Mouse (Mus musculus) megakaryocyte, embryonic 14.5 days (primary cell): ENCODE data around the gene Tbl3. TPM values are rescaled to one million over a fixed set of nuclear protein-coding genes. Genes with fewer than 3 reads are reported as not detected.
A peak's percentile ranks its signal among the peaks of the same experiment; 100 is the strongest.

Experiments used
- H3K27me3 ChIP-seq: replicated peaks from 2 replicates; pipeline ENCODE3; 2012; ENCODE audit warnings: inconsistent platforms
- H3K36me3 ChIP-seq: replicated peaks from 2 replicates; pipeline ENCODE3; 2012; ENCODE audit warnings: low read length, inconsistent platforms, mixed read lengths
- H3K4me1 ChIP-seq: 2 replicates; pipeline ENCODE4 v1.6.1; 2012; ENCODE audit warnings: inconsistent platforms
- H3K4me3 ChIP-seq: replicated peaks from 2 replicates; pipeline ENCODE3; 2012; ENCODE audit warnings: moderate library complexity, mild to moderate bottlenecking, inconsistent platforms
- H3K9me3 ChIP-seq: 2 replicates; pipeline ENCODE4 v1.6.1; 2012; ENCODE audit warnings: inconsistent platforms
- FLI1 ChIP-seq: IDR thresholded peaks from 2 replicates; pipeline ENCODE4 v1.6.1; 2012; ENCODE audit warnings: low read length, inconsistent platforms, mixed read lengths
- GATA1 ChIP-seq: IDR thresholded peaks from 3 replicates; pipeline ENCODE4 v1.6.1; 2012; ENCODE audit warnings: mixed read lengths, low read length, inconsistent platforms, borderline replicate concordance
- polyA plus RNA-seq: library from polyadenylated mRNA; stranded (reverse); fragments of >175 nt; gene quantifications from 2 replicates; pipeline ENCODE4 v1.2.3, GENCODE M21; 2012; ENCODE audit warnings: low replicate concordance; ENCODE audit not compliant: insufficient read depth

Gene Tbl3
- polyA plus RNA-seq, 1 experiment: 16.6 TPM

DNA sequence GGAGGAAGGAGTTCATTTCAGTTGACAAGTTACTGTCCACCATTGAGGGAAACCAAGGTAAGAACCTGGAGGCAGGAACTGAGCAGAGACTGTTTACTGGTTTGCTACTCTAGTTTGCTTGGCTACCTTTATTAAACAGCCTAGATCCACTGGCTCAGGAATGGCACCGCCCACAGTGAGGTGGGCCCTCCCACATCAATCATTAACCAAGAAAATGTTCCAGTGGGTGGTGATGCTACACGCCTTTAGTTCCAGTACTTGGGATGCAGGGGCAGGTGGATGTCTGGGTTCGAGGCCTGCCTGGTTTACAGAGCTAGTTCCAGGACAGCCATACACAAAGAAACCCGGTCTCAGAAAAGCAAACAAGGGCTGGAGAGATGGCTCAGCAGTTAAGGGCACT is 30.8 kb upstream of the Tbl3 start:
- H3K36me3 ChIP-seq: peaks cover 41% of the 10 kb centered on the region
- H3K27me3 ChIP-seq: no peaks in the 10 kb centered on the region
- peaks cover 38% of the 10 kb centered on the region for H3K4me1 ChIP-seq
- peak overlapping the region; percentile 66 for H3K4me3 ChIP-seq
- H3K9me3 ChIP-seq: no peaks in the 10 kb centered on the region
- TF ChIP-seq GATA1 (no peak), FLI1 (no peak)

DNA sequence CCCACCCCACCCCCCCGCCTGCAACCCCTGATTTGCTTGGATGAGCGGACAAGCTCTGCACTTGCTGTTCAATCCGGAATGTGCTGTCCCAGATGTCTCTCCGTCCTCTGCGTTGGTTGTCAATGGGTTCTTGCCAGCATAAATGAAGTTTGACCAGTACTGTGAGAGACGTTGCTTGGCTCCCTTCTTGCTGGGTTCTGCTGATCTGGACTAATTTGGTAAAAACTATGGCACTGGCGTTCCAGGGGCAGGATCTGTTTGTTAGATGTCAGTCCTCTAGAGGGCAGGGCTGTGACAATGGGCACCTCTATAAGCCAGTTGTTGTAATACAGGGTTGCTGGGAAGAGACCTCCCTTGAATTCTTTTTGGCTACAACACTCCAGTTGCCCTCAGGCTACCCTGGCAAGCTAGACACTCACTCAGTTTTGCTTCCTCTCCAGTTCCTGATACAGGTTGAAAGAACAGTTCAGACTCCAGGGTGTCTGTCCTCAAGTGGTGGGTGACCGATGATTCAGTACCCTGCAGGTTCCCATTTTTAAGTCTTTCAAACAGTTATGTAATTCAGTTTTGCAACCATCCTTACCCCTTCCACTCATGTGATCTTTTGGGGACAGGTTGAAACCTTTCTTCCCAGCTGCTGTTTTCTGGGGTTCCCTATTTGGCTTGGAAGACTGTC is 29.8 kb upstream of the Tbl3 start:
- no peaks in the 10 kb centered on the region for H3K9me3 ChIP-seq
- H3K36me3 ChIP-seq: peaks cover 31% of the 10 kb centered on the region
- peaks cover under 1% of the 10 kb centered on the region for H3K27me3 ChIP-seq
- TF ChIP-seq GATA1 (no peak), FLI1 (no peak)
- peaks cover 43% of the 10 kb centered on the region for H3K4me1 ChIP-seq
- peak overlapping the region; percentile 94 for H3K4me3 ChIP-seq

DNA sequence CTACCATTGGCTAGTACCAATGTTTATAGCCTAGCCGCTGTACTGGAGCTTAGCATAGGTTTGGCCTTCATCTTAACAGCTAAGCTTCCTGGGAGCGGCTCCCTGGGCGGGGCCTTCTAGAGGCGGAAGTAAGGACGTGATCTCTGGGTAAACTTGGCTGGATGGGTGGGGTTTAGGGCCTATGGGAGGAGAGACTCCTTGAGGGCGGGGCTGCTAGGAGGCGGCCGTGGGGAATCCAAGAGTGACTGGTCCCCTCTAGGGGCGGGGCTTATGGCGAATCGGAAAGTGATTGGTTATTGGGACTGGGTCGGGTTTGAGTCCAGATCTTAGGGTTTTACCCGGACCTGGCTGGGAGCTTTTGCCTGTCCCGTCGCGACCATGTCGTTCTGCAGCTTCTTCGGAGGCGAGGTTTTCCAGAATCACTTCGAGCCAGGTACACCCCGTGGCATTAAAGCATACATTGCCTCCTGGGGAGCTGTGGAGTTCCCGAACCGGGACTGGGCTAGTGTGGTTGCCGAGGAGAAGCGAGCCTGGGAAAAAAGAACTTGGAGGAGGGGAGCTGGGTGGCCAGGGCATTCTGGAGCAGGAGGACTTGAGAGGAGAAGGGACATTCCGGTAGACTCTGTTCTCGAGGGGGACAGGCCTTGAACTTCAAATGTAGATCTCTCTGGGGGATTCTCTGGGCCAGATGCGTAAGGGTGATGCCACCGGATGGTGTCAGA is 29.0 kb upstream of the Tbl3 start, which contains the start of gene Msrb1:
TSS of gene Msrb1 (plus strand) at position 313 of the 722 bp plus-strand sequence.
- H3K36me3 ChIP-seq: peaks cover 23% of the 10 kb centered on the region
- H3K4me1 ChIP-seq: peaks cover 47% of the 10 kb centered on the region
- TF ChIP-seq GATA1 (no peak), FLI1 (no peak)

DNA sequence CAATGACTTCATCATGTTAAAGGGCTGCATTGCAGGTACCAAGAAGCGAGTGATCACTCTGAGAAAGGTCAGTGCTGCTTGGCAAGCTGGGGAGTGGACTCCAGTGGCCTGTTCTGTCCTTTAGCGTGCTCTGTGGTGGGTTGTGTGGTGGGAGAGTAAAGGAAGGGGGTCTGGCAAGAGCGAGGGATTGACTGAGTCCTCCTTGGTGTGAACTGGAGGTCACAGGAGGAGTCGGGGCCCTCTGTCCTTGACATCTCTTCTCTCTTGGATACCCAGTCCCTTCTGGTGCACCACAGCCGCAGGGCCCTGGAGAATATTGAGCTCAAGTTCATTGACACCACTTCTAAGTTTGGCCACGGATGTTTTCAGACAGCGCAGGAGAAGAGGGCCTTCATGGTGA is 28.0 kb upstream of the Tbl3 start:
- Histone ChIP-seq H3K27me3 (peaks cover 2% of the 10 kb centered on the region), H3K9me3 (no peaks in the 10 kb centered on the region), H3K36me3 (peaks cover 14% of the 10 kb centered on the region), H3K4me3 (peak overlapping the region; percentile 94), H3K4me1 (peaks cover 53% of the 10 kb centered on the region)
- TF ChIP-seq GATA1: no peak
- no peak for TF ChIP-seq FLI1

More for the DNA sequence above, 29.0 kb upstream of the Tbl3 start, which contains the start of gene Msrb1:
- H3K27me3 ChIP-seq: peaks cover 2% of the 10 kb centered on the region
- no peaks in the 10 kb centered on the region for H3K9me3 ChIP-seq
- peak within 1 kb of the TSS; percentile 94 for H3K4me3 ChIP-seq

DNA sequence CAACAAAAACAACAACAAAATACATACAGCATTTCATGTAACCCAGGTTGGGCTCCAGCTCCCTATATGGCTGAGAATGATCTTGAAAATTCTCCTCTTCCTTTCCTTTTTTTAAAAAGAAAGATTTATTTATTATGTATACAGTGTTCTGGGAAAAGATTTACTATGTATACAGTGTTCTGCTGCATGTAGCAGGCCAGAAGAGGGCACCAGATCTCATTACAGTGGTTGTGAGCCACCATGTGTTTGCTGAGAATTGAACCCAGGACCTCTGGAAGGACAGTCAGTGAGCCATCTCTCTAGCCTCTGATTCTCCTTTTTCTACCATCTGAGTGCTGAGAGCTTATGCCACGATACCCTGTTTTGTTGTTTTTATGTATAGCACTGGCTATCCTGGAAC is 27.1 kb upstream of the Tbl3 start:
- TF ChIP-seq GATA1 (no peak), FLI1 (no peak)
- peaks cover 2% of the 10 kb centered on the region for H3K27me3 ChIP-seq
- peaks cover 56% of the 10 kb centered on the region for H3K4me1 ChIP-seq
- no peak overlapping the region for H3K4me3 ChIP-seq
- peaks cover 5% of the 10 kb centered on the region for H3K36me3 ChIP-seq
- H3K9me3 ChIP-seq: no peaks in the 10 kb centered on the region

DNA sequence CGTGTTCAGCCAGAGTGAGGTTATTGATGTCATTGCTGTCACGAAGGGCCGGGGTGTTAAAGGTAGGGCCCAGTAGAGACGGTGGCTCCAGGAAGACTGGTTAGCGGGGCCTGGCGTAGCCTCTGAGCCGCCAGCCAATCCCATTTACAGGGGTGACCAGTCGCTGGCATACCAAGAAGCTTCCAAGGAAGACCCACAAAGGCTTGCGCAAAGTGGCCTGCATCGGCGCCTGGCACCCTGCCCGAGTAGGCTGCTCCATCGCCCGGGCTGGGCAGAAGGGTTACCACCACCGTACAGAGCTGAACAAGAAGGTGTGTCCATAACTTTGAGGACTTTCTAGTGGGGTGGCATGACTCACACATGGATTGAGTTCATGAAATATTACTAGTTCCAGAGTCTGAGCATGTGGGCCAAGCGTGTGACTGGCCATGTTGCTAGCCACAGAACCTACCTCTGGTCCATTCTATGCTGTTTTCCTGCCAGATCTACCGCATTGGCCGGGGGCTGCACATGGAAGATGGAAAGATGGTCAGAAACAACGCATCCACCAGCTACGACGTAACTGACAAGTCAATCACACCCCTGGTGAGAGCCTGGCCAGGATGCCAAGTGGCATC is 26.1 kb upstream of the Tbl3 start:
- H3K4me1 ChIP-seq: peaks cover 52% of the 10 kb centered on the region
- H3K9me3 ChIP-seq: no peaks in the 10 kb centered on the region
- no peak for TF ChIP-seq GATA1
- TF ChIP-seq FLI1: no peak
- peaks cover 2% of the 10 kb centered on the region for H3K27me3 ChIP-seq
- no peaks in the 10 kb centered on the region for H3K36me3 ChIP-seq
- H3K4me3 ChIP-seq: no peak overlapping the region

DNA sequence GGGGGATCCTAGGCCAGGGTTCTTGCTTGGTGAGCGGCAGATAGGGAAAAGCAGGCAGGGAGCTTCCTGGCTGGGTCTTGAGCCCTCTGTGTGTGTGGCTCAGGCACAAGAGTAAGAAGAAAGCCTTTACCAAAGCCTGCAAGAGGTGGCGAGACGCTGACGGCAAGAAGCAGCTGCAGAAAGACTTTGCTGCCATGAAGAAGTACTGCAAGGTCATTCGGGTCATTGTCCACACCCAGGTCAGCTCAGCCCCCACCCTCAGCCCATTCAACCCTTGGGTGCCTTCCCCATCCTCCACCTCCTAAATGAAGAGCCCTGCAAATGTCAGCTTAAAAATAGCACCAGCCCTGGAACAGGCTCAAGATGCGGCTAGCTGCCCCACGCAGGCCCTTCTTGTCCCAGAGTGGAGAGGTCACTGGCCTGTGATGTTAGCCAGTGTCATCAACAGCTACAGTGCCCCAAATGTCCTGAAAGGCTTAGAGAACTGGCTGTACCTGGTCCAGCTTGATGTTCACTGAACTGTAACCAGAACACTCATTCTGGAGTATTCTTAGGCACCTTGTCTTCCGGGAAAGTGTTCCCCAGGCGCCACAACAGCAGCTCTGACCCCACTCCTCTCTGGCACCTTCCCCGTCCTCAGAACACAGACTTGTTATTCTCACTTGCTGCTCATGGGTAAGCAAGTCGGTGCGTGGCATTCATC is 24.9 kb upstream of the Tbl3 start:
- H3K4me1 ChIP-seq: peaks cover 52% of the 10 kb centered on the region
- no peak overlapping the region for H3K4me3 ChIP-seq
- TF ChIP-seq GATA1 (no peak), FLI1 (no peak)

DNA sequence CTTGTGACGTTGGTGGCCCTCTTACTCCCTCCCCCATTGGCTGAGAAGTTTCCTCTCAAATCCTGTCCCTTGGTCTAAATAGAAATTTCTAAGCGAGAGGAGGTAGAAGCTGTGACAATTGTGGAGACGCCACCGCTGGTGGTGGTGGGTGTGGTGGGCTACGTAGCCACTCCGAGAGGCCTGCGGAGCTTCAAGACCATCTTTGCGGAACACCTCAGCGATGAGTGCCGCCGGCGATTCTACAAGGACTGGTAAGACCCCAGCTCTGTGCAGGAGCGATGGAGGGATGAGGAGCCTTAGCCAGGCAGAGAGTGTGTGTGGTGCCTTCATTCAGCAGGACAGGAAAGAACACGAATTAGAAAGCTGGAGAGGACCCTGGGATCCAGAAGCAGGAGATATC is 23.3 kb upstream of the Tbl3 start:
- H3K36me3 ChIP-seq: no peaks in the 10 kb centered on the region
- no peak for TF ChIP-seq GATA1

More for the DNA sequence above, 24.9 kb upstream of the Tbl3 start:
- Histone ChIP-seq H3K9me3 (no peaks in the 10 kb centered on the region), H3K27me3 (peaks cover 5% of the 10 kb centered on the region), H3K36me3 (no peaks in the 10 kb centered on the region)

DNA sequence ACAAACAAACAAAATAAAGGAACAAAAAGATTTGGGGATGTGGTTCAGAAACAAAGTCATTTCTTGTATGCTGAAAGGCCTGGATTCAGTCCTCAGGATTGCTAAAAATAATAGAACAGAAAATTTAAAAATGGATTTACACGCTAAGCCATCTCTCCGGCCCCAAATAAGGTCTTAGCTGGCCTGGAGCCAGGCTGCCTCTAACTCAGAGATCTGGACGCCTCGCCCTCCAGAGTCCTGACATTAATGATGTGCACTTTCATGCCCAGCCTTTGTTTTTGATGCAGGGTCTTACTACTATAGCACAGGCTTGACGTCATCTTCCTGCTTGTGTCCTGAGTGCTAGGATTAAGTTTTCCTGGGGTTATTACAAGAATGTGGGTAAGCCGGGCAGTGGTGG is 21.6 kb upstream of the Tbl3 start:
- no peak overlapping the region for H3K4me3 ChIP-seq
- H3K9me3 ChIP-seq: no peaks in the 10 kb centered on the region
- peaks cover 35% of the 10 kb centered on the region for H3K4me1 ChIP-seq
- peaks cover 5% of the 10 kb centered on the region for H3K27me3 ChIP-seq
- no peaks in the 10 kb centered on the region for H3K36me3 ChIP-seq
- TF ChIP-seq FLI1: no peak
- TF ChIP-seq GATA1: no peak

More for the DNA sequence above, 23.3 kb upstream of the Tbl3 start:
- no peak overlapping the region for H3K4me3 ChIP-seq
- no peaks in the 10 kb centered on the region for H3K9me3 ChIP-seq
- peaks cover 5% of the 10 kb centered on the region for H3K27me3 ChIP-seq
- H3K4me1 ChIP-seq: peaks cover 40% of the 10 kb centered on the region

DNA sequence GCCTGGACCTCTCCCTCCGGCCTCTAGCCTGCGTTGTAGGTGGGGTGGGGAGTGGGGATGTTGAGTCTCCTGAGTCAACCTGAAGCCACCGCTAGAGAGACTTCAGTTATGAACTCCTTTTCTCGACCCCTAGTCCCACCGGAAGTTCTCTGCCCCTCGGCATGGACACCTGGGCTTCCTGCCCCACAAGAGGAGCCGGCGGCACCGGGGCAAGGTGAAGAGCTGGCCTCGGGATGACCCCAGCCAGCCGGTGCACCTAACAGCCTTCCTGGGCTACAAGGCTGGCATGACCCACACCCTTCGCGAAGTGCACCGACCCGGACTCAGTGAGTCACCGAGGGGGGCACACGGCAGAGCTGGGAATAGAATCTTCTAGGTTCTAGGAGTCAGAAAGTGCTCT is 20.7 kb upstream of the Tbl3 start:
- Histone ChIP-seq H3K4me3 (no peak overlapping the region), H3K4me1 (peaks cover 41% of the 10 kb centered on the region), H3K9me3 (no peaks in the 10 kb centered on the region), H3K36me3 (no peaks in the 10 kb centered on the region), H3K27me3 (peaks cover 5% of the 10 kb centered on the region)
- TF ChIP-seq GATA1: no peak
- TF ChIP-seq FLI1: no peak
